Mouse (Mus musculus): Measurements from ENCODE around the gene Bag2. TPM values are rescaled to one million over a fixed set of nuclear protein-coding genes. Genes with fewer than 3 reads are reported as not detected.
"Not testable (repeated sequence)": the region's sequence is repeated elsewhere in the genome, so short reads cannot be mapped to it uniquely, and the experiment has no call there.

Gene Bag2
- total RNA-seq, 2 experiments from 2014 or later: 16.6 to 24.6 TPM

DNA sequence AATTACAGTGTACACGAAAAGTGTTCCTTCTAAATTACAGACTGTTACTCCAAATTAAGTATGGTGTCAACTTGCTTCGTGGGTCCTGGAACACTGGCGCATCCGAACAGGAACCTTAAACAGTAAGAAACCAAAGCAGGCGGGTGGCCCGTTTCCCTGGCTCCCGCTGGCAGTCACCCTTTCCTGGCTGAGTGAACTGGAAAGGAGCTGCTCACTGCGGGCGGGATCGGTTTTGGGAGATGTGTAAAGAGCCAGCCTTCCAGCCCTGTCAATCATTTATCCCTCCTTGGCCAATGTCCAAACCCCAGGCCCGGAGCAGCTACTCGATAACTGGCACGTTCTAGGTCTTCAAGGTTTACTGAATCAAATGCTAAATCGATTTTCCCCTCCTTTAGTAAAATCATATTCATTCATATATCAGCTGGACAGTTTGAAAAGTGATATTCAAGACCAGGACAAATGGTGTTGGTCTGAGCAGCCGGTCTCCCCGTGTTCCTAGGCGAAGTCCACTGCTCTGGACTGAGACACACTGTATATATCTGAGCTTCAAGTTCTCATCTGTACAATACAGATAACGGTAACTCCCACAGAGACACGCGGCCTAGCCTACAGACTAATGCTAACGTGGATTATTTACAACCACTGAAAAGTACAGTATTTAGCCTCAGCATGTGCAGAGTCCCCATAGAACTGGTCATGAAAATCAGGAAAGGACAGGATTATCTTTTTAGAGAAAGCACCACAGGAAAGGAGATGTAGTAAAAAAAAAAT, 2.4 kb downstream of the Bag2 start:
- intact Hi-C loops (cut with DNase I; ENCODE audit: low total_unique reads): no loop called here

DNA sequence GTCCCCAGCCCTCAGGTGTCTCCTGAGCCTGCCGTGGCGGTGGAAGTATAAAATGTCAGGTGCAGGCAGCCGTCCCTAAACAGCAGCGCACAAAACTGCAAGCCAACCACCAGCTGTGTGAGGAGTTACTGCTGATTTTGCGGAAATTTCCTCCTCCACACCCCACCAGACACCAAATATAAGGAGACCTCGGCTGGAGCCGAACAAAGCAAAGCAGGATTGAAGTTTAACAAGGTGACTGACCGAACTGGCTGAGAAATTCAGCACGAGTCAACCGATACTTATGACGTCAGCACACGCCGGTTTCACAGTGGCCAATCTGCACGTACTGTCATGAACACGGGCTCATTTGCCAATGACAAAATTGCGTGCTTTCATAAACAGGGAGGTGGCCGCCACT, 3.5 kb downstream of the Bag2 start:
- intact Hi-C loops (cut with DNase I; ENCODE audit: low total_unique reads): no loop called here
- no peak for DNase-seq

More for the DNA sequence above, 2.4 kb downstream of the Bag2 start:
- DNase-seq: peak; percentile 42

DNA sequence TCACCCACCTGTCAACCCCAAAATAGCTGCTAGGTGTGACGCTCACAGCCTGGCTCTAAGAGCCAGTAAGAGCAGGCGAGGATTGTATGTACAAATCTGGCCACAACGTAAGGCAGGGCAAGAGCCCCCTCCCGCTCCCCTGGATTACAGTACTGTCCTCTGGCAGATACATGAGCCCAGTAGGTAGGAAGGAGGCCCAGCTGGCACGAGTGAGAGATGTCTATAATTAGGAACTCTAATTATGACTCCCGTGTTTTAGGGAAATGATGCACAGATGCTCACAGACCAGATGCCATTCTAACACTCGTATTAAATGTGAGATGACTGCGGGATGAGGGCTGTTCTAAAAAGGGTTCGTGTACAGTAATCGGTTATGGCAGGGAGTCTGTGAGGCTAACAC, 6.3 kb downstream of the Bag2 start:
- intact Hi-C loops (cut with DNase I; ENCODE audit: low total_unique reads): no loop called here

DNA sequence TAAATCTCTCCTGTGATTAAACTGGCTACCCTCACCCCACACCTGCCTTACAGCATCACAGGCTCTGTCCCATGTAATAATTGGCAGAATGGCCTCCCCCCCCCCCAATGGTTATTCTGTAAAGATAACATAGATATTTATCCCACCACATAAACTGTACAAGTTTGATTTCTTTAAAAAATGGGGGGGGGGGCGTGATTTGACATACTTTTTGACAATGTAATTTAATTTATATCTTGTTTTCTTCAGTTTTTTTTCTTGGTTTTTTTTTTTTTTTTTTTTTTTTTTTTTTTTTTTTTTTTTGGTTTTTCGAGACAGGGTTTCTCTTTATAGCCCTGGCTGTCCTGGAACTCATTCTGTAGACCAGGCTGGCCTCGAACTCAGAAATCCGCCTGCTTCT, 7.9 kb downstream of the Bag2 start:
- DNase-seq; intact Hi-C loops (cut with DNase I; ENCODE audit: low total_unique reads): not testable (repeated sequence)

More for the DNA sequence above, 6.3 kb downstream of the Bag2 start:
- DNase-seq: no peak

DNA sequence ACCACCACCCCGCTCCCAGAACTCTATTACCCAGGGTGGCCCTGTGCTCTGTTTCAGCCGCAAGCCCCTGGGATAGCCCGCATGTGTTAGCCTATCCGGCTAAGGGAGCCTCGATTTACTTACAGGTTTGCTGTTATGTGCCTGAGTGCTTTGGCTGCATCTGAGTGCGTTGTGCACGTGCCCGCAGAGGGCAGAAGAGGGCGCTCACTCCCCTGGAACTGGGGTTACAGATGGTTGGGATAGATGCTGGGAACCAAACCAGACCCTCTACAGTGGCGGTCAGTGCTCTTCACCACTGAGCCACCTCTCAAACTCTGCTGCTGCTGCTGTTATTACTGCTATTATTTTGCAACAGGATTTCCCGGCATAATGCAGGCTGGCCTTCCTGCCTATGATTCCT, 8.5 kb downstream of the Bag2 start:
- no peak for DNase-seq
- intact Hi-C loops (cut with DNase I; ENCODE audit: low total_unique reads): no loop called here

DNA sequence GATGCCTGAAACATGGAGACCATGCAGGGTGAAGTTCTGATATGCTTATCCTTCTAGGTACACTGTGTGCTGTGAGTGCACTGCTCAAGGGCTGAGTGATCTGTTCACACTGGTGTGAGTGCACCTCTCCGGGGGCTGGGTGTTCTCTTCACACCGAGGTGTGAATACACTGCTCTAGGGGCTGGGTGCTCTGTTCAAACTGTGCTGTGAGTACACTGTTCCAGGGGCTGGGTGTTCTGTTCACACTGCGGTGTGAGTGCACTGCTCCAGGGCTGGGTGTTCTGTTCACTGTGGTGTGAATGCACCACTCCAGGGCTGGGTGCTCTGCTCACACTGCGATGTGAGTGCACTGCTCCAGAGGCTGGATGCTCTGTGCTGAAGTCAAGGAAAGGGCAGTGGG, 11.7 kb downstream of the Bag2 start:
- intact Hi-C loops (cut with DNase I; ENCODE audit: low total_unique reads): no loop called here
- no peak for DNase-seq

DNA sequence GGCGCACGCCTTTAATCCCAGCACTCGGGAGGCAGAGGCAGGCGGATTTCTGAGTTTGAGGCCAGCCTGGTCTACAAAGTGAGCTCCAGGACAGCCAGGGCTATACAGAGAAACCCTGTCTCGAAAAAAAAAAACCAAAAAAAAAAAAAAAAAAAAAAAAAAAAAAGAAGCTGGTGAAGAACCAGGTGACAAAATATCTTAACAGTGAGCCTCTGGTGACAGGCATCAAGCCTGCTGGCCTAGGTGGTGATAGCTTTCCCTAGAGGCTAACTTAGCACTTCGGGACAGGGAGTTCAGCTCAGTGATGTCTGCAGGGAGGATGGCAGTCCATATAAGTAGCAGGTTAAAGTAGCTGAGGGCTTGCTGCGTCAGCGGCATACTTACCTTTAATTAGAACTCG, 12.8 kb downstream of the Bag2 start:
- intact Hi-C loops (cut with DNase I; ENCODE audit: low total_unique reads): not testable (repeated sequence)

DNA sequence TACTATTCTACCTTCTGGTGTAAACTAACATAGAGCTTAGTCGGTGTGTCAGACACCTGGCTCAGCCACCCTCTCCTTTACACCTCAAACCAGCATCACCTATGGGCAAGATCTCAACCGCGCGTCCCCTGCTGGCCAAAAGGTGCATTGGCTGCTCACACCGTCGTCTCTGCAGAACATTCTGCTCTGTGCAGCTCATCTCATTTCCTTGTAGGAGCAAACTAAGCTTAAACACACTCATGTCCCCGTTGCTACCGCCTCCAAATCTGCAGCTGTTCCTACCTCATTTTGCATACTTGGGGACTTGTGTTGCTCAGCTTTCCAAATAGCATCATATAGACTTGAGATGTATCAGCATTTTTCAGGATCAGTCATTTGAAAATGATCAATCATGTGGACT, 14.7 kb downstream of the Bag2 start:
- intact Hi-C loops (cut with DNase I; ENCODE audit: low total_unique reads): no loop called here
- no peak for DNase-seq

More for the DNA sequence above, 12.8 kb downstream of the Bag2 start:
- DNase-seq: not testable (repeated sequence)

DNA sequence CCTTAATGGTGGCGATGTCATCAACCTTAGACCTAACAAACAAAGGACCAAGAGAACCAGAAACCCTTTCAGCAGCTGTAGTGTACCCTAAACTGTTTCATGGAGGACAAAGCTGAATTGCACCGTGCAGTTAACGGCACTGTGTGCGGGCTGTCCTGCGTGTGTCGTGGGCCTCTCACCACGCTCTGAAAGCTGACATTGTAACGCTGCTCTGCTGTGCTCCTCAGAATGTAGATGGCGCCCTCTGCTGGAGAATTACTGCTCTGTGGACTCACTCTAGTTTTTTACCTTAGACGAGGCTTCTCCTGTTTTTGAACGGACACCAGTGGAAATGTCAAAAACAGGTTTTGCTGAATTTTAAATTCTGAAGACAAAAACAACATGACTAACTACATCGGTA, 18.3 kb downstream of the Bag2 start:
- DNase-seq: peak; percentile 81
- intact Hi-C loops (cut with DNase I; ENCODE audit: low total_unique reads): loop anchor here (5.0 kb wide), 2 partner anchors 57 to 72 kb away; partner anchors contain the start of gene Prim2

DNA sequence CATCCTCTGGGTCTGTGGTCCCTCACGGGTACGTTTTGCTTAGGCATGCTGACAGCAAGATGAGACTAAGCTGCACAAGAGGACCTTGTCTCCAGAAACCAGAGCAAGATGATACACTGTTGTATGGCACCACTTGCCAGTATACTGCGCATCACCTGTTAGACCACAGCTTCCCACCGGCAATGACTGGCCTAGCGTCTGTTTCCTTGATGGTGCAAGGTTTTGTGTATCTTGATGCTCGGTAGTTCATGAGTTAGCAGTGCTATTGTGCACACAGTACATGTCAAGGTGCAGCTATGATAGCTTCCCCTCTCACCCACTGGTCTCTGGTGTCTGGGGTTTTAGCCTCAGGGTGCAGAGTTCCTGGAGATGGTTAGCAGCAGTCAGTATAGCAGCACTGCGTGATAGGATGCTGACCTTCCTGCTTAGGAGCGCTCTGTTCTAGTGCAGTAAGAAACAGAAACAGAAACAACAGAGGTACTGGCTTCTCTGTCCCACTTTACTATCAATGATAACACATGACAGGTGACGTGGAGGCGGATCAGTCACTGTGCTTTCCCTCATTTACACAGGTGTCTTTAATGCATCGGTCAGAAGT, 18.8 kb downstream of the Bag2 start:
- DNase-seq: no peak
- intact Hi-C loops (cut with DNase I; ENCODE audit: low total_unique reads): loop anchor here (5.0 kb wide), 2 partner anchors 56 to 71 kb away; partner anchors contain the start of gene Prim2

DNA sequence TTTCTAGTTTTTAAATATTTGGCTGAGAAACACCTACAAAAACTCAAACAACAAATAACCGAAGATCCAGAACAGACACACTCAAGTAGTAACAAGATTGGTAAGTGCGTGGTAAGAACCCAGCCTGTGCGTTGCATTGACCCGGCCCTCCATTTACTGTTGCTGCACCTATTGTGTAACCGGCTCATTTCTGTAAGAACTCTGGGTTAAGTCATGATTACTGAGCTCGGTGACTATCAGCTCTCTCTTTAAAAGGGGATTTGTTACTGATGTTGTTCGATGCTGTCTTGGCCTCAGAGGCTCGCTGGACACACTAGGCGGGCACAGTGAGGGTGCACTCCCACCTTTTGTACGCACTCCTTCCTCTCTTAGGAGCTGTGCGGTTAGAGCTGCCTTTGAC, 19.3 kb downstream of the Bag2 start:
- intact Hi-C loops (cut with DNase I; ENCODE audit: low total_unique reads): loop anchor here (5.0 kb wide), 2 partner anchors 56 to 71 kb away; partner anchors contain the start of gene Prim2
- DNase-seq: no peak

DNA sequence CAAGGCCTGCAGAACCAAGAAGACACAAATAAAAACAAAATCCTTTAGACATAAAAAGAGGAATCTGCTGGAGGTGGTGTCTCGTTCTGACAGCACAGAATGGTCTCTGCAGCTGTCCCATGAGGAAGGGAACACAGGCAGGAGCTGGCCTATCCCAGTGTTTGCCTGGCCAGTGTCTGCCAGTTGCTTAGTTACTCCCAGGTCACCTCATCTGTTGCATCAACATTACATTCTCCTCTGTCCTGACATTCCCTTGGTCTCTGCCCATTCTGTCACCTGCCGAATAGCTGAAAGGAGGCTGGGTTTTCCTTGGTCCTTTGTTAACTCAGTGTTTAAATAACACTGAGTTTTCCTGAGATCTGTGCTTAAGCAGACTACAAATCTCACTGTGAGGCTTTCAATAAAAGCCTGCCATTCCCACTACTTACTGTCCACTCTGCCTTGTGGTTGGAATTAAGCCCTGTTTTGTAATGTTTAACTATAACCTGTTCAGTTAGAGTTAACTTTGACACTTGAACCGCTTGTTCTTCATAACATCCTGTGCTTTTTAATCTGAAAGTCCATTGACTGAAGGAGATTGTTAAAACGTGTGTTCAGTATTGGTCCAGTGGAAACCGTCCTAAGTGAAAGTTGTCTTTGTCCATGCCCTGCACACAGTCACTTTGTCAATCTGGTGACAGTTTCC, 23.5 kb downstream of the Bag2 start:
- intact Hi-C loops (cut with DNase I; ENCODE audit: low total_unique reads): no loop called here
- DNase-seq: no peak

DNA sequence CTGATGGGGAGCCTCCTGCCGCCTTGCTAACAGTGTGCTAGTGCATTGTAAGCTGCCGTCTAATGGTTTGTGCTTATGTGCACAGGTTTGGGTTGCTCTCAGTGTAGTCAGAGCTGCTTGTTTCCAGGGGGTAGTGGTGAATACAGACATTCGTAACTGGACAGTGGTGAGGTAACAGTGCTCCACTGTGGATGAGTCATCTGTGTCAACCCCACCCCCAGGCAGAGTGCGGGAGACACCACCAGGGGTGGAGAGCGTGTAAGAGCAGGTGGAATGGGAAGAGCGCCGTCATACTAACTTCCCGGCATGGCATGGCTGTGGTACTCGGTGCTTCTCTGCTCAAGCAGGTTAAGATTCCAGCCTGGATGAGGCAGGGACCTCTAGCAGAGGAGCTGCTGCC, 24.6 kb downstream of the Bag2 start:
- no peak for DNase-seq
- intact Hi-C loops (cut with DNase I; ENCODE audit: low total_unique reads): no loop called here

DNA sequence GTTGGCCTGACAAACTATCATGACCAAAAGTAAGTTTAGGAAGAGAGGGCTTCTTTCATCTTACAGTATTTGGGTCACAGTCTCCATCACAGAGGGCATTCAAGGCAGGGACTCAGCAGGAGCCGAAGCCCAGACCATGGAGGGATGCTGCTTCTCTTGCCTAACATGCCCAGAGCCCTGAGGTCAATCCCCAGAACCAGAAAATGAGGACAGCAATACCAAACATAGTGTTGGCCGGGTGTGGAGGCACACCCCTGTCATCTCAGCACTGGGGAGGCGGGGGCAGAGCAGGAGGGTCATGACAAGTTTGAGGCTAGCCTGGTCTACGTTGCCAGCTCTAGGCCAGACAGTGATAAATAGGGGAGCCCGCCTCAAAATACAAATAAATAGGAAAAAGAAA, 32.5 kb downstream of the Bag2 start:
- intact Hi-C loops (cut with DNase I; ENCODE audit: low total_unique reads): no loop called here
- no peak for DNase-seq

DNA sequence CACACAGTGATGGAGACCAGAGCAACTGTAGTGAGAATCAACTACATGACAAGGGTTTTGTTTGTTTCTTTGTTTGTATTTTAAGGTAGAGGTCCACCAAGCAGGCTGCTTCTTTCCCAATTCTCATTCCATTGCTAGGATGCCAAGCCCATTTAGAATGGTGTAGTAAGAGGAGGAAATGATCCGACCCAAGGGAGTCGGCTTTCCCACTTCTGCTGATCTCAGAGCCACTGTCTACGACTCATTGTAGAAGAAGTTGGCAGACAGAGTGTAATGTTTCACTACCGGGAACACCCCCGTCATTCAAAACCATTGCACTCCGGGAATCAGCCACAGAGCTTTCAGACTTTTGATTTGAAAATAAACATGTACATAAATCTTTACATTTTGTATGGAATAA, 33.1 kb downstream of the Bag2 start:
- intact Hi-C loops (cut with DNase I; ENCODE audit: low total_unique reads): no loop called here
- DNase-seq: no peak

DNA sequence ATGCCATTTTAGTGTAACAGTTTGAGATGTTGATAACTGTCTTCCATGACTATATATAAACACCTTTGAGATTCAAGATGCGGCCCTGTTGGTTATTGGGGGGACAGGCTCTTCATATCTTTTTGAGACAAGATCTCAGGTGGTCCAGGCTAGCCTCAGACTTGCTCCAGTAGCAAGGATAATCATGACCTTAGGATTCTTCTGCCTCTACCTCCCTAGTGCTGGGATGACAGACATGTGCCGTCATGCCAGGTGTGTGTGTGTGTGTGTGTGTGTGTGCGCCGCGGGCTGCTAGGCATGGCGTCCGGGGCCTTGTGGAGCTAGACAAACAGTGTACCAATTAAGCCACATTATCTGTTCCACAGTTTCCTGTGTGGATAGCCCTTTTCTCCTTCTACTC, 36.6 kb downstream of the Bag2 start:
- intact Hi-C loops (cut with DNase I; ENCODE audit: low total_unique reads): no loop called here
- DNase-seq: no peak

DNA sequence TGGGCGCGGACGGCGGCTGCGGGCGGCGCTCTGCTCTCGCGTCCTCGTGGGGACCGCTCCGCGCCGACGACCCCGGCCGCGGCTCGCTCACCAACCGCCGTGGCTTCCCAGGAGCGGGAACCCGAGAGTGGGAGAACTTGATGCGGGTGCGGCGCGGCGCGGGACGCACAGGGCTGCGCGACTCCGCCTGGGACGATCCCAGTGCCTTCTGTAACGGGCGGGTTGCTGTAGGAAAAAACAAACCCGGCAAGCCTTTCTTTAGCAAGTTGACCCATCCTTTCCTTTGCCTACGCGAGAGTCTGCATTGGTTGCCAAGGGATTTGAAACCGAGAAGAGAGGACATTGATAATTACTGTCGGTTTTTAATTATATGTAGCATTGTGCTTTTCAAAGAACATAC, 37.4 kb downstream of the Bag2 start:
- intact Hi-C loops (cut with DNase I; ENCODE audit: low total_unique reads): no loop called here
- DNase-seq: no peak

DNA sequence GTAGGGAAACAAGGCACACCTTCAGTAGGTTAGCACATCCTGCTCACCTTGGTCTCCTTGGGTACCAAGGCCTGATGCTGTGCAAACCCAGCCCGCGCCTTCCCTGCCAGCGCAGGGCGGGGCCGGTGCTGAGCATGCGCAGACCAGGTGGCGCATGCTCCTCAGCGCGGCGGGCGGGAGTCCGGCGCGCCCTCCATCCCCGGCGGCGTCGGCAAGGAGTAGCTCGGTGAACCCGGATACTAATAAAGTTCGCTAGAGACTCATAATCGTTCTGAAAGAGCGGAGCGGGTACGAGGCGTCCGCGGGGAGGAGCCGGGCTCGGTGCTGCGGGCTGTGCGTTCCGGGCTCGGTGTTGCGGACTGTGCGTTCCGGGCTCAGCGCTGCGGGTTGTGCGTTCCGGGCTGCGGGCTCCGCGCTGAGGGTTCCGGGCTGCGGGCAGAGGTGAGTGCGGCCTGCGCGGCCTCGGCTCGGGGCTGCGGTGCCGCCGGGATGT, 37.8 kb downstream of the Bag2 start, which contains the start of gene Rab23:
TSS of gene Rab23 (plus strand) at position 155 of the 493 bp plus-strand sequence.
- intact Hi-C loops (cut with DNase I; ENCODE audit: low total_unique reads): no loop called here
- peak; percentile 76 for DNase-seq

DNA sequence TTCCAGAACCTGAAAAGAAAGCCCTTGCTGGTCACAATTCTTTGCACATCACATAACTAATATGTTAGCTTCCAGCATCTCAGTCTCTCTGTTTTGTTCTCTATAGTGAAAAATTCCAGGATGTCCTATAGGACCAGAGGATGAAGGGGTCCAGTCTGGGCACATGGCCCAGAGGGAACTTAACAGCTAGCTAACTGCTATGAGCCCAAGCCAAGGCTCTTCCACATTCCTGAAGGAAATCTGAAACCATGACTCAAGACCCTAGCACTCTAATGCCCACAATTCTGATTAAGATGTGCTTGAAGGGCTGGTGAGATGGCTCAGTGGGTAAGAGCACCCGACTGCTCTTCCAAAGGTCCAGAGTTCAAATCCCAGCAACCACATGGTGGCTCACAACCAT, 40.0 kb downstream of the Bag2 start:
- intact Hi-C loops (cut with DNase I; ENCODE audit: low total_unique reads): no loop called here
- DNase-seq: no peak

DNA sequence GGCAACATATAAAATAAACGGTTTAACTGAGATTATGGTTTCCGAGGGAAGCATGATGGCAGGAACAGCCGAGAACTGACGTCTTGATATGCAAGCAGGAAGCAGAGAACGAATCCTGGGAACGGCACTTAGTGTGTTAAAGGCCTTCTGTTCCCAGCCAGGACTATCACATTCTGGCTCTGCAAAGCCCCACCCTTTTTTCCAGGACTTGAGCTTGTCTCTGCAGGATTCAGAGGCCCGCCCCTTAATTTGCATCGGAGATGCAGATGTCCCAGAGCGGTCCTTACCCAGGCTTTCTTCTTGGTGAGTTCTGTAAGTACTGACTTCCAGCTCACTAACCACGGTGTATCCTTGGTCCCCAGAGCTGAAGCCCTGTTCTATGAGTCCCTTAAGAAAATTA, 42.8 kb downstream of the Bag2 start:
- no peak for DNase-seq
- intact Hi-C loops (cut with DNase I; ENCODE audit: low total_unique reads): no loop called here
